Mouse (Mus musculus) G1E (cell line): ENCODE measurements around the gene Prkaca.

Source experiments
- CTCF ChIP-seq: IDR thresholded peaks from 2 replicates; pipeline ENCODE4 v1.5.1; 2012; ENCODE audit warnings: low read depth, low read length, inconsistent platforms, mixed read lengths
- POLR2AphosphoS5 ChIP-seq: IDR thresholded peaks from 2 replicates; pipeline ENCODE4 v1.6.1; 2012; ENCODE audit warnings: low read depth, low read length, inconsistent platforms; ENCODE audit not compliant: insufficient replicate concordance

DNA sequence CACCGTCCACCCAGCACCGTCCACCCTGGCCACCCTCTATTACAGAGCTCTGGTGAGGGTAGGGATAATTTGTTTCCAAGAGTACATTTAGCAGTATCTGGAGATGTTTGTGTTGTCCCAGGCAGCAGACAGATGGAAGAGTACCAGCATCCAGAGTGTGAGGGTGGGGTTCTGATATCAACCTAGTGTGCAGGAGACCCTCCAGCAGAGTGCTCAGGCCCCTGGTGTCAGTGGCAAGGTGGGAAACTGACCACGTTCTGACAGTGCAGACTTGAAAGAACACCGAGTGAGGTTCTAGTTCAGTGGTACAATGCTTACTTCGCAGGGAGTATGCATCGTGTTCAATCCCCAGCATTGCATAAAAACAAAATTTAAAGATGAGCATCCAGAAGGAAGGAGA, 1.1 kb upstream of the Prkaca start:
- no peak for TF ChIP-seq CTCF
- TF ChIP-seq POLR2AphosphoS5 = no peak
